Mouse (Mus musculus): Measurements from ENCODE around the gene Fbrsl1.

Gene Fbrsl1

DNA sequence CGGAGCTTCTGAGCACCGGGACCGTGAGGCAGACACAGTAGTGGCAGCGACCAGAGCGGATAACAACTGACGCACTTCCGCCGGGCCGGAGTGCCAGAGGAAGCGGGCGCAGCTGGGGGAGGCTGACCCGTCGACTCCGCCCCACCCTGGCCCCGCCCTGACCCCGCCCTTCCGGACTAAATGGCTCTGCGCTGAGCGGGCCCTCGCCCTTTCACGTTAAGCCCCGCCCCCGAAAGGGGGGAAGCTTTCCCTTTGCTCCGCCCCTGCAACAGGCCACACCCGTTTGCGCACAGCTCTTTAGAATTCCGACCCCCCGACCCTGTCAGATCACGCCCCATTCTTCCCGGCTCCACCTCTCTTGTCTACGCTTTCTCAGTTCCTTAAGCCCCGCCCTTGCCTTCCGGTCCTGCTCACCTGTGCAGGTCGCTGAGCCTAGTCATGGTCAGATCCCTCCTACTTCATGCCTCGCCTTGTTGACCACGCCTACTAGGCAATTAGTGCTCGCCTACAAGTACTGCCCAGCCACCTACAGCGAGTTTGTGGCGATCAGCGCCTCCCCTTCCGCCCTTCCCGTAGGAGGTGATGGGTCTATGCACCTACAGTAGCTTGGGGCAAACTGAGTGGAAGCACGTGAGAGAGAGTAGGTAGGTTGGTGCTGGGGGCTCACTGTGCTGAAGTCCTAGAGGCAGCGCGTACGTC is at the start of gene Fbrsl1:
Gene Fbrsl1, minus strand, starts transcription at position 68 of the 699 bp plus-strand sequence.
- peak; percentile 96 for DNase-seq (ENCODE audit: extremely low read depth, insufficient read length, low spot score)

DNA sequence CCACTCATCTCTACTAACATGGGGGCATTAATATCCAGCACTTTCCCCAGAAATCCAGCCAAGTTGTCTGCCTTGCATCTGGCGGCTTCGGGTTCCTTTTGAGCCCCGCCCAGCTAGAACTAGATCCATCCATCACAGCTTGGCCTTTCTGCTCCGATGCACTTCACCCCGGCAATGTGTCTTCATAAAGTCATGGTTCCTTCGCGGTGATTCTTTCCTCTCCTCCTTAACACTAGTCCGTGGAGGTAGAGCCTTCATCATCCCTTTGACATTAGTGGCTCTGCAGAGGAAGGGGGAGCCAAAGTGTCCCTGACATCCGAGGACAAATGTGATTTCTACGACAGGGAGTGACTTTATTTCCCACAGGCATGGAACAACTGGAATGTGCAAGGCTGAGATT is 49.8 kb upstream of the Fbrsl1 start:
- no peak for DNase-seq (ENCODE audit: extremely low read depth, insufficient read length, low spot score)

DNA sequence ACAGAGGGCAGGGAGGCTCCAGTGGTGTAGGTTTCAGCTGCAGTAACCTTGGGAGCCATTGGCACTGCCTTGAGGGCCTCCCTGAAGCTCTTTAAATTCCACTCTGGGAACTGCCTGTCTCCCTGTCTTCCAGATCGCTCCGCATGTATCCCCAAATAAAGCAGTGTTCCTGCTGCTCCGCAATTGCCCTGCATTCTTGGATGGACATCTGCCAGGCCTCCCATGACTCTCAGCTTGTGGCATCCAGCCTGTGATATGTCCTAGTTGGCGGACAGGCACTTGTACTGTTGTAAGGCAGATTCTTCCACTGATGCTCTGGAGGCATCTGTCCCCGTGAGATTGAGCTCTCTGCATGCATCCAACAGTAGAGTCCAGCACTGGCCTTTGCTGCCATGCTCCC is 49.3 kb upstream of the Fbrsl1 start:
- DNase-seq (ENCODE audit: extremely low read depth, insufficient read length, low spot score) = no peak

DNA sequence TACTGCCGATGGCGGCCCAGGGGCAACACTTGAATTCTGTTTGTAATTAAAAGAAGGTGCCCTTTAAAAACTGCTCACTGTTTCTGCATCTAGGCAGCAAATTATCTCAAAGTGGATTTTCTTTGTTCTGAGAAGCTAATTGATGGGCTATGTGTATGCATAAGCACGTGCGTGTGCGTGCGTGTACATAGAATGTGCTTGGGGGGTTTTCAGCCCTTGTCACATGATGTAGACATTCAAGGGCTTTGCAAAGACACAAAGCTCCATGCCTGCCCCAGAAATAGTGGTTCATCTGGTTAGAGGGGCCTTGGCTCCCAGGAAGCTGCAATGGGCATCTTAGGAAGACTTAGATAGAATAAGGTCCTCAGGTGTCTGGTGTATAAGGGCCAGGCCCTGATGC is 46.7 kb upstream of the Fbrsl1 start:
- no peak for DNase-seq (ENCODE audit: extremely low read depth, insufficient read length, low spot score)

DNA sequence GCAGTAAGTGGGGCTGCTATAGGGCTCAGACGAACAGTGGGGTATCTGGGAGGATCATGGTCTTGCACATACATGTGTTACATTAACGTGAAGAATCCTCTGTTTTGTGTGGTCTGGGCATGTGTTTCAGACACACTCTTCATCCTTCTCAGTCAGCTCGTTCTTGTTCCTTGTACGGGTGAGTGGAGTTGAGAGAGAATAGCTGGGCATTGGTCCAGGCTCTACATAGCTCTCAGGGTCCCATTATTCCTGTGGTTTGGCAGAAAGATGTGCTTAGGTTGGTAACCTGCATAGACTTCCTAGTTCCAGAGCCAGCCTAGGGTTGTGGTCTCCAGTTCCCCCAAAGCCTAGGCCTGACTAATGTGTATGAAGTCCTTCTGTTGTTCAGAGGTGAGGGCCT is 46.1 kb upstream of the Fbrsl1 start:
- no peak for DNase-seq (ENCODE audit: extremely low read depth, insufficient read length, low spot score)

DNA sequence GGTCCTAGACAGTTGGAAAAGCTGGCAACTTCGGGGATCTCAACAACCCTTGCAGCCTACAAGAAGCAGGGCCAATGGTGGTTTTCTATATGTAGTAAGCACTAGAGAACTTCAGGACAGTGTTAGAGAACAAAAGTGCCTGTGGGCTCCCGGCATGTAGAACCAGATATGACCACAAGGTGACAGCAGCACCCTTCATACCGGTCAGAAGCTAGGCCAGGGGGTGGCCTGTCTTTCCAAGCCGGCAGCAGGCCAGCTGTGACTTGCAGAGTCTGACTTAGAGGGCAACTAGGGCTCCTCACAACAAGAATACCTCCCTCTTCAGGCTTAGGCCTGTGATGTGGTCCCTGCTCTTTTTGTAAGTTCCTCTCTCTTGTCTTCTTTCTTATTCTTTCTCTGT is 45.5 kb upstream of the Fbrsl1 start:
- DNase-seq (ENCODE audit: extremely low read depth, insufficient read length, low spot score) = peak; percentile 43

DNA sequence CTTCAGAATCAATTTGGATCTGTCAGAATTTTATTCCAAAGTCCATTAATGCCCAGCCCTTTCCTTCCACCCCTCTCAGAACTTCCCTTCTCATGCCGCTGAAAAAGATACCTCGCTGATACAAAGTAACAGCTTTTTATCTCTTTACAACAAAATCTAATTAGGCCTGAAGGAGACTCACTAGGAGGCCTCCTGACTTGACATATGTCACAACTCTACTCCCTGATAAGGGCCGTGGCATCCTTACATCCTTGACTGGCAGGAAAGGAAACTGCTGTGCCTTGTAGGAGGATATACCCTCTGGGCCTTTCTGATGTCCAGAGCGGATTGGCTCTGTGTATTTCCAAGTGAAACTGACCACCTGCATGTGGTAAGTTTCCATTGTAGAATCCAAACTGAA is 41.3 kb upstream of the Fbrsl1 start:
- DNase-seq (ENCODE audit: extremely low read depth, insufficient read length, low spot score) = no peak

DNA sequence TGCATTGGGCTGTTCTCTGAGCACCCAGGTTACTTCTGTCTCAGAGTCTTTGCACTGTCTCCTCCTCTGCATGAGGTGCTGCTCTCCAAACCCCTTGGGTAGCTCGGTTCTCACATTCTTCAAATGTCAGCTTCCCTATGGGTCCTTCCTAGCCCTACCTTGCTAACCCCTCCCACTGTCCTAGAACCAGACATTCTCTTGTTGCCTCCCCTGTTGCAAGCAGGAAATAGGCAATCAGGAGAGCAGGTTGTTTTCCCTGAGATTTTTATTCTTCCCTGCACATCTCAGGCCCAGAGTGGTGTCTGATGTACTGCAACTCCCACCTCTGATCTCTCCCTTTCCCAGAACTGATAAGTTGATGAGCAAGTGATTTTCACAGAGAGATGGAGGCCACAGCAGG is 39.6 kb upstream of the Fbrsl1 start:
- no peak for DNase-seq (ENCODE audit: extremely low read depth, insufficient read length, low spot score)

DNA sequence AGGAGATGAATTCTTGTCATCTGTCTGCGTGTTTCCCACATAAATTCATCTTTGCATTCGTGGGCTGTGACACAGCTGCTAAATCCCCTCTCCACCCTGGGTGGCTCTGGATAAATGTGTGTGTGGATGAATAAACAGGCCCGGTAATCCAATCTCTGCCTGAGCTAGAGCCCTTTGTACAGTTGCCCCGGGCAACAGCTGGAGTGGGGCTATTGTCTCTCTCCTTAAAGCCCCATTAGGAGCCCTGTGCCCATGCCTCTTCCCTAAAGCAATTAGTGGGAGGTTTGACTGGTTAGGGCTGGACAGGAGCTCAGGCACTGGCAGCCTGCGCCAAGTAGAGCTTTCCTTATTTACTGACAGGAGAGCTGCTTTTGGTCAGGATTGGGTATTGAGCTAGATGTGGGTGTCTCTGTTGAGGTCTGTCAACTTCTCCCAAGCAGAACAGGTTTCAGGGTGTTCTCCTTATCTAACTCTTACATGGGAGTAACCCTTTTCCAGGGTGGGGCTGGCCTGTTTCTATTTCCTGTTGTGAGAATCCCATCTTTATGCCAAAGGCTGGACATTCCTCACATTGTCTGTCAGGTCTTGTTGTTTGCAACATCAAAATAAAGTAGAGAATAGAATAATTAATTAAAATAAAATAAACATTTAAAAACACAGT is 38.5 kb upstream of the Fbrsl1 start:
- no peak for DNase-seq (ENCODE audit: extremely low read depth, insufficient read length, low spot score)

DNA sequence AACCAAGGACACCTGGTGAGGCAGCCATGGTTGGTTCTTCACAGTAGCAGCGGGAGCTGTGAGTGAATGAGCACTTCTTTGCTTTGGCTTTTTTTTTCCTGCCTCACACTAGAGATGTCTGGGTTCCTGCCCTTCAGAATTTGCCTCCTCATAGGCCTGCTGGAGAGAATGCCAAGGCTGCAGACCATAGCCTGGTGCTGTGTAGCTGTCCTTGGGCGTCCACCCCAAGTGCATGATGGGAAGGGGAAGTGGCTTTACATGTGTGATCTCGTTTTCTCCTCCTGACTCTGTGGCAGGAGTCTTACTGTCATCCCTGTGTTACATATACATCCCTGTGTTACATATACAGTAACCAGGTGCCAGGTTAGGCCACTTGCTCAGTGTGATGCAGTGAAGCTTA is 36.4 kb upstream of the Fbrsl1 start:
- no peak for DNase-seq (ENCODE audit: extremely low read depth, insufficient read length, low spot score)

DNA sequence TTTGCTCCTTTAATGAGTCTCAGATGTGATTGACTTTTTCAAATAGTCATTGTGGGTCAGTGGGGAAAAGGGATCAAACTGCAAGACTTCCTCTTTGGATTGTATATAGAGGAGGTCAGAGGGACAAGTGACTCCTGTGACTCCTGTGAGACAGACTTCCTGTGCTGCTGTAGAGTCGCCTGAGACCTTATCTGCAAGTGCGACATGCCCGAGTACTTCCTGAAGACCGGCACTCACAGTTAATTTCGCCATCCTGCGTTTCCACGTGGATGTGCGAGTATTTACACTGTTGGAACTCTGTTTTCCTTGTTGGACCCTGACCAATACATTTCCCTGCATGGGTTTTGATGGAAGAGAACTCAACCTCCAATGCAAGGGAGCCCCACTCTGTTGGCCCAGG is 30.9 kb upstream of the Fbrsl1 start:
- DNase-seq (ENCODE audit: extremely low read depth, insufficient read length, low spot score) = no peak

DNA sequence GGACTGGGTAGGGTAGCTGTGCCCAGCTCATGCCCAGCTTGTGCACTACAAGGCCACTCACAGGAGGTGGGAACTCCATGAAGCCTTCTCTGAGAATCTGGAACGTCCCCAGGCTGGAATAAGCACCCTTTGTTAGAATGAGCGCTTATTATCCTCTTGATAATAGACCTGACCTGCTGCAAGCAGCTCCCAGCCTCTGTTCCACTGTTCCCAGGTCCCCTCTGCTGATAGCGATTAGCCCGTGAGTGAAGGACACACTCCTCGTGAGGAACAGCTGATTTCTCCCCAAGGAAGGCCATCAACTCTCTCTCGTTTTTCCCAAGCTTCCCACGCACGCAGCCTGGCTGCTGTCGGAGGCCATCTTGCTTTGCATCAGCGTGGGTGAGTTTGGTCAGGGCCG is 25.9 kb upstream of the Fbrsl1 start:
- DNase-seq (ENCODE audit: extremely low read depth, insufficient read length, low spot score) = no peak

DNA sequence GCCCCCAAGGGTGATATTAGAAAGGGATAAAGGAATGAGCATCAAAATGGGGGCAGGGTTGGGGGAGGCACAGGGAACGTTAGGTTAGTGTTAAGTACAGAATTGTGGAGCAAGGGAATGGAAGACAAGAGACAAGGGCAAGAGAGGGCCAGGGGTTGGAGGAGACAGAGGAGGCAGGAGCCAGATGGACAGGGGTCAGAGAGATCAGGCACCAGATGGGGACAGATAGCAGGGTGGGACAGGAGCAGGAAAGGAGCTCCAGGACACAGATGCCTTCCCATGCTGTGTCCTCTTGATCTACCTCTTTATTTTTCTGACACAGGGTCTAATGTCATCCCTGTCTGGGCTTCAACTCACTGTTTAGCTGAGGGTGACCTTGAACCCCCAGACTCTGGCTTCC is 24.5 kb upstream of the Fbrsl1 start:
- DNase-seq (ENCODE audit: extremely low read depth, insufficient read length, low spot score) = no peak

DNA sequence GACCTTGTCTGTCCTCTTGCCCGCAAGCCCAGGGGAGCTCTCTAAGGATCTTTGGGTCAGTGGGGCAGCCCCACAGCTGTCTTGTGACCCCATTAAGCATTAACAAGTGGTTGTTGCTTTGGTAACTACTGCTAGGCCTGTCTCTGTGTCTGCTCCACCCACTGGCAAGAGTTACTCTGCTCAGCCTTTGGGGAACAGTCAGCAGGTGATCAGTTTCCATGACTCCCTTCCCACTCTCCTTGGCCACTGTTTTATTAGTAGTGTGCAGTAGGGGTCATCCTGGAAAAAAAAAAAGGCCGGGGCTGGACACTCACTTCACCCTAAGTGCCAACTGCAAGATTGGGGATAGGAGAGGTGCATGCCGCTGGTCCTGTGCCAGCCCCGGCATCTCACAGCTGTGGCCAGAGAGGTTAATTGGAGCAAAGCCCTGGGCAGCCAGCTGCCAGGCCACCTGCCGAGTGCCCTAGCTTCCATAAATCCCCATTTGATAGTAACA is 23.7 kb upstream of the Fbrsl1 start:
- no peak for DNase-seq (ENCODE audit: extremely low read depth, insufficient read length, low spot score)

DNA sequence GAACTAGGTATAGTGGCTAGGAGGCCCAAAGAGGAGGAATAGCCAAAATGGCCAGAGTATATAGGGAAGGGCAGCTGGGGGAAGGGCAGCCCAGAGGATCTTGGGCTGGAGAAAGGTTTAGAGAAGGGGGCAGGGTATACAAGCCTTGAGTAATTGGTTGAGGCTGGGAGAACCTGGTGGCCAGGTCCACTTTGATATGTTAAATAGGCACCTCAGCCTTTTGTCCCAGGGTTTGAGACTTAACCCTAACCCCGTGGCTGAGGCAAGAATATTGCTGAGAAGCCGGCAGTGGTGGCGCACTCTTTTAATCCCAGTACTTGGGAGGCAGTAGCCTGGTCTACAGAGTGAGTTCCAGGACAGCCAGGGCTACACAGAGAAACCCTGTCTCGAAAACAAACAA is 23.0 kb upstream of the Fbrsl1 start:
- no peak for DNase-seq (ENCODE audit: extremely low read depth, insufficient read length, low spot score)

DNA sequence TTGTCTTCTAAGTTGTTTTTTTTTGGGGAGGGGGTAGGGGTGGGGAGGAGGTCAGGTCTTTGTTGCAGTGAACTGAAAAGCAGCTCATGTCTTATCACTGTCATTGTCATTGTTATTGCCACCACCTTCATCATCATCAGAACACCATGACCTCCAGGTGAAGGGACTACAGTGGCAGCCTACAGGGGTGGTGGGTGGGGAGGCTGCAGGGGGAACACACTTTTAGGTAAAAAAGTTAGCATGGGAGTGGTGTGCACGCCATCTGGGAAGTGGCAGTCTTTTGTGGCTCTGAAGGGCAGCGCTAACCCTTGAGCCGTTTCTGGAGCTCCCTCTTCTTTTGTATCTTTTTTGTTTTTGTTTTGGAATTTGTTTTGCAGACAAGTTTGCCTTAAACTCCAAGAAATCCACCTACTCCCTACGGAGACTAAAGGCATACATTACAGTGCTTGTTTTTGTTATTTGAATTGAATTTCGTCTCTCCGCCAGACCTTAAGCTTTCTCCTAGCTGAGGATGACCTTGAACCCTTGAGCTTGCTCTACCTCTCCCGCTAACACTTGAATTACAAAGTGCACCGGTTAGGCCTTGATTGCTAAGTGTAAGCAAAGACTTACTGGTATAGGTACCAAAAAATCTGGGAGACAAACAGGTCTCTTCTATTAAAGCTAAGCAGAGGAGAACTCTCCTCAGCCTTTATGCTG is 21.1 kb upstream of the Fbrsl1 start:
- DNase-seq (ENCODE audit: extremely low read depth, insufficient read length, low spot score) = no peak

DNA sequence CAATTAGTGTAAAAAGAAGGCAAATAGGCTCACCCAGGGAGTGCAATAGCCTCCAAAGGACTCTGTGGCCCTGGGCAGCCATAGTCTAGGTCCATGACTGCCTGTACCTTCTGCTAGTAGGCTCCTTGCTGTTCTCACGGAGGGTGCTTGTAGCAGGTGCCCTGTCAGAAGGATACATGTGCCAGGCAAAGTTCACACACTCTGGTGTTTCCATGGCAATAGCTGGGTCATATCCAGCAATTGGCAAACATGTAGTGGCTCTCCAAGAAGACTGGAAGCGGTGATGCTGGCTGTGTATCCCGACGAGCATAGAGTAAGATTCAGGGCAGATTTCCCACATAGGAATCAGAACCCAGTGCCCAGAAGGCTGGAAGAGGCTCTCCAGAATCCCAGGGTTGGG is 20.0 kb upstream of the Fbrsl1 start:
- no peak for DNase-seq (ENCODE audit: extremely low read depth, insufficient read length, low spot score)

DNA sequence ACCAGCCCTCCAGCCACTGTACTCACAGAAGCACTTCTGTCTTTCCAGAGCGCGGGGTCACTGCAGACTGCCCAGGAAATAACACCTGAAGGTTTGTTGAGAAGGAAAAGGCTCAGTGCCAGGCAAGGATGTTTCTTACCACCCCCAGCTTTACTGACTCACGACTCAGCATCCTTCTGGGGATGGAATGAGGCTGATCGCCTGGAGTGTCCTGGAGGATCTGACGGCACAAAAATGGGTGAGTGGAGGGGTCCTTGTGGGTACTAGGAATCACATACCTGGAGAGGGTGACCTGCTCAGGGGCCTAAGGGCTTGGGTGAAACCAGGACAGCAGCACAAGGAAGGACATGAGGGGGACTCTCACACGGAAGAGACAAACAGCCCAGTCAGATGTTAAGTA is 19.4 kb upstream of the Fbrsl1 start:
- DNase-seq (ENCODE audit: extremely low read depth, insufficient read length, low spot score) = no peak

DNA sequence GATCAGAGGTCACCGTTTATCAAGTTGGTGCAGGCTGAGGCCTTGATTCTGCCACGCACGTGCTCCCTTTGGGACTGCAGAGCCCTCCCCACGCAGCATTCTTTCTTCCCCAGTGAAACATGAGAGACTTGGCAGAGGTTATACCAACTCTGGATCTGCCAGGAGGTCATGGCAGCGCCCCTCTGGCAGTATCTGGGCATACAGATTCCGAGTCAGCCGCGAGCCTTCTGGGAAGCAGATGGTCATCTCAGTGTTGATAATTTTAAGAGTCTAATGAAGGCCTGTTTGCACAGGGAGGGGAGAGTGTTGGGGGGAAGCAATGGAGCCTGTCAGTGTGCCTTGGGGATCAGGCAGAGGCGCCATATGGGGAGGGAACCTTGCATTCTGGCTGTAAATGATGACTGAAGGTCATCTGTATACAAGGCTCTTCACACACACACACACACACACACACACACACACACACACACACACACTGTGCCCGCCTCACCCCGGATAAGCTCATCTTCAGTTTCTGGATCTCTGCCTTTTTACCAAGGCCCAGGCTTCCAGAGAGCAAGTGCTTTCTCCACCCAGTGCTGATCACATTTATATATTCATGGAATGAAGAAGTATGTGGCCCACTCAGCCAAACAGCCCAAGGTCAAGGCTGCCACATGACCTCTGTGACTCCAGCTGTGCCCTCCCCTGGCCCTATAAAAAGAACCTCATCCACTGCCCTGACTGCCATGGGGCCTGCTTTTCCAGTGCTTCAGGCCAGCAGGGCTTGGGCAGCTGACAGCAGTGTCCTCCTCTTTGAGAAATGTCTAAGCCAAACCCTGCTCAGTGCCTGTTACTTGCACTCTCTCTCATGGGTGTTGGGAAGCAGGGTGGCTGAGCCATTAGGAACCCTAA is 18.5 kb upstream of the Fbrsl1 start:
- DNase-seq (ENCODE audit: extremely low read depth, insufficient read length, low spot score) = no peak

DNA sequence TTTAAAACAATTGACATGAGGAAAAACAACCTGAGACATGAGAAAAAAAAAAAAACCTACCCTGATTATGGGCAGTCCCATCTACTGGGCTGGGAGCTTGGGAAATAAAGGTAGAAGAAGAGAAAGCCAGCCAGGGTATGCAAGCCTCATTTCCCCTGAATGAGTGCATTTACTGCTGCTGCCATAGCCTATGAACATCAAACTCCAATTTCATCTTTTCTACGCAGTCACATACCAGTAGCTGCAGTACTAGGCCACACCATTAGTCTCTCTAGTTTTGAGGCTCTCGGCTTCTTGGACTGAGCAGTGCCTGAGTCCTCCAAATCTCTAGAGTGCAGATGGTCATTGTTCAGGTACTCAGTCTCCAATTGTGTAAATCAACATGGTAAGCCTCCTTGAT is 14.3 kb upstream of the Fbrsl1 start:
- no peak for DNase-seq (ENCODE audit: extremely low read depth, insufficient read length, low spot score)

DNA sequence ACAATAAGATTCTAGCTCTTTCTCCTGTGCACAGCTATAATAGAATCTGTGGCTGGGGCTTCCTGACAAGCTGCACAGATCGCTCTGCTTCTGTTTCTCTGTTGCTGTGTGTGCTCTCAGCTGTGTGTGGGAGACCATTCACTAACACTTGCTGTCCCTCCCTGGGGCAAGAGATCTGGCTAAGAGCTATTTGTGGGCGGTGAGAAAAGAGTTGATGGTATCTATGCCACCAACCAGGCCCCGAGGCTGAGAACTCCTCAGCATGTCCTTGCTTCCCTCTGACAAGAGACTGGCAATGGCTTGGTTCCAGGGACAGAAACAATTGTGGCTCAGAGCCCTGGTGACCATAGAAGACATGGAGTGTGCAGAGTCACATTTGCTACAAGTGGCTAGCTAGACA is 10.6 kb upstream of the Fbrsl1 start:
- no peak for DNase-seq (ENCODE audit: extremely low read depth, insufficient read length, low spot score)
